Mouse (Mus musculus): ENCODE data around the gene Arv1. TPM values are rescaled to one million over a fixed set of nuclear protein-coding genes. Genes with fewer than 3 reads are reported as not detected.

The Arv1 gene
- polyA plus RNA-seq, 2 experiments: 4.2 to 6.0 TPM

DNA sequence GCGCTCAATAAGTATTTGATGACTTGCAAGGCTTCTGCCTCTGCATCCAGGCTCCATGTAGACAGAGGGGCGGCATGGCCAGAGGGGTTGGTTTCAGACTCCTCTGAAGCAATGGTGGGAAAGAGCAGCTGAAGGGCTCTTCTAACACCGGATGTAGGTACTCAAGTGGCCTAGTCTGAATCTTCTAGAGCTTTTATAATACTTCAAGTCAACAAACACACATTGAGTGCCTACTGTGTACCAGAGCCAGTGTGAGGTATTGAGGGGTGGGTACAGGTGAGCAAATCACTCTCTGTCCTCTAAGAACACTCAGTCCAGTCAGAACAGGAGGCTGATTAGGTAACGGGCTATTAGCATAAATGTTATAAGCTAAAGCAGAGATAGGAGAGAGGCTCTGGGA is 30.2 kb upstream of the Arv1 start:
- Histone ChIP-seq H3K27ac (no peak overlapping the region), H3K4me1 (replicated peaks; ENCODE audit: control insufficient read depth in 2 of 2, insufficient read depth in 2 of 2, low read length in 1 of 2) (no peaks in the 10 kb centered on the region), H3K27me3 (ENCODE audit: control insufficient read depth, insufficient read depth, low read length) (no peaks in the 10 kb centered on the region), H3K36me3 (replicated peaks; ENCODE audit: control insufficient read depth, insufficient read depth, low read depth) (0 out of 2 replicates have a peak, but pooled peaks cover 2% of the 10 kb centered on the region), H3K9ac (replicated peaks) (no peak overlapping the region), H3K4me2 (ENCODE audit: low read depth) (no peak overlapping the region), H3K4me3 (ENCODE audit: insufficient read depth in 1 of 2, low read depth in 2 of 2, low read length in 2 of 2) (no peak overlapping the region), H3K9me3 (ENCODE audit: control insufficient read depth, low read length) (no peaks in the 10 kb centered on the region)
- ATAC-seq (ENCODE audit: insufficient read depth) (no peak), DNase-seq (ENCODE audit: low read depth in 3 of 3, low spot score in 3 of 3) (no peak)
- TF ChIP-seq CTCF (IDR thresholded peaks at IDR 0.05; ENCODE audit: low read depth) (no peak), EP300 (IDR thresholded peaks at IDR 0.05; ENCODE audit: low read depth) (no peak)
- 77% methylated on average over 4 of the region's 4 CpGs for whole genome bisulfite sequencing (ENCODE audit: insufficient replicate concordance)

DNA sequence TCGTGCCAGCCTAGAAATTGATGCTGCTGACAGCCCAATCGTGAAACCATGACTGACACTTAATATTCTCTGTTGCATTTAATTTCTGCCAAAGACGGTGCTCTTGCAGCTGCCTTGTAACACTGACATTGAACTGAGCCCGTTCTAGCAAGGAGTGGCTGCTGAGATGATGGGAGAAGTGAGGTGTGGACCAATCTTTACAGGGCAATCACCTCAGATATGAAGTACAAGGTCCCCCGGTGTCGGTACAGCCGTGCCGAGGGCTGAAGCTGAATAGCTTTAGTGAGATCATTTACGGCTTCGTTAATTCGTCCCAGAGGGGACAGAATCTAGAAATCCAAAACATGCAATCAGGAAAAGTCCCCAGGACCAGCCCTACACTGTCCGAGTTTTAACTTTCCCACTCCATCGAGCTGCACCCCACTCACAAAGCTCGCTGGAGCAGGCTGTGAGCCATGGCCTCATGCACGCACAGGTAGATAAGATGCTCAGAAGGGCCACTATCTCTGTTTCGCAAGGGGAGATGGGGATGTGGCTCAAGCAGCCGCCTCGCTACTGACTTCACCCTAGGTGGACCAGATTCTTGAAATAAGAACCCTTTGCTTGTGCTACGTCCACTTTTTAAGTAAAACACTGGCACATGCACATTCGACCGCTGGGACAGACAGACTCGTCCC is 26.4 kb upstream of the Arv1 start:
- ATAC-seq (ENCODE audit: insufficient read depth) (no peak), DNase-seq (ENCODE audit: low read depth in 3 of 3, low spot score in 3 of 3) (no peak)
- no peaks in the 10 kb centered on the region for H3K27me3 ChIP-seq (ENCODE audit: control insufficient read depth, insufficient read depth, low read length)
- H3K36me3 ChIP-seq (replicated peaks; ENCODE audit: control insufficient read depth, insufficient read depth, low read depth): 0 out of 2 replicates have a peak, but pooled peaks cover 2% of the 10 kb centered on the region
- H3K4me3 ChIP-seq (ENCODE audit: insufficient read depth in 1 of 2, low read depth in 2 of 2, low read length in 2 of 2): no peak overlapping the region
- H3K9ac ChIP-seq (replicated peaks): no peak overlapping the region
- H3K4me2 ChIP-seq (ENCODE audit: low read depth): no peak overlapping the region
- WGBS (ENCODE audit: insufficient replicate concordance): 80% methylated on average over 22 of the region's 22 CpGs
- H3K9me3 ChIP-seq (ENCODE audit: control insufficient read depth, low read length): no peaks in the 10 kb centered on the region
- TF ChIP-seq EP300 (IDR thresholded peaks at IDR 0.05; ENCODE audit: low read depth) (no peak), CTCF (IDR thresholded peaks at IDR 0.05; ENCODE audit: low read depth) (no peak)
- H3K4me1 ChIP-seq (replicated peaks; ENCODE audit: control insufficient read depth in 2 of 2, insufficient read depth in 2 of 2, low read length in 1 of 2): no peaks in the 10 kb centered on the region
- no peak overlapping the region for H3K27ac ChIP-seq

DNA sequence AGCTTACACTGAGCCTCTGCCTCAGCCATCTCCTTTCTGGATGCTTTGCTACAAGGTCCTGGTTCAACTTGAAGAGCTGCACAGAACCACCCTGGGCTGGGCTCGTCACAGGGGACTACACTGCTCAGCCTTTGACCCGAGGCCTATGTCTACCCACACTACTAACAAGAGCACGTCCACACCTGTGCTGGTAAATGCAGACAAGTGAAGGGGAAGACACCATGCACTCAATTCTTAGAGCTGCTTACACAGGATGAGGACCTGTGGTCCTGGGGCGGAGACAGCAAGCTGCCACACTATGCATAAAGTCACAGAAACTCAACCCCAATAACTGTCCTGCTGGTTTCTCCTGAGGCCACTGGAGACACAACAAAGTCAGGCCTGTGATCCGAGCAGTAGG is 21.7 kb upstream of the Arv1 start:
- H3K27me3 ChIP-seq (ENCODE audit: control insufficient read depth, insufficient read depth, low read length): no peaks in the 10 kb centered on the region
- H3K27ac ChIP-seq: no peak overlapping the region
- H3K9ac ChIP-seq (replicated peaks): no peak overlapping the region
- ATAC-seq (ENCODE audit: insufficient read depth) (no peak), DNase-seq (ENCODE audit: low read depth in 3 of 3, low spot score in 3 of 3) (no peak)
- H3K9me3 ChIP-seq (ENCODE audit: control insufficient read depth, low read length): no peaks in the 10 kb centered on the region
- H3K4me3 ChIP-seq (ENCODE audit: insufficient read depth in 1 of 2, low read depth in 2 of 2, low read length in 2 of 2): no peak overlapping the region
- no peaks in the 10 kb centered on the region for H3K4me1 ChIP-seq (replicated peaks; ENCODE audit: control insufficient read depth in 2 of 2, insufficient read depth in 2 of 2, low read length in 1 of 2)
- TF ChIP-seq EP300 (IDR thresholded peaks at IDR 0.05; ENCODE audit: low read depth) (no peak), CTCF (IDR thresholded peaks at IDR 0.05; ENCODE audit: low read depth) (no peak)
- H3K4me2 ChIP-seq (ENCODE audit: low read depth): no peak overlapping the region
- WGBS (ENCODE audit: insufficient replicate concordance): 73% methylated on average over 5 of the region's 5 CpGs
- H3K36me3 ChIP-seq (replicated peaks; ENCODE audit: control insufficient read depth, insufficient read depth, low read depth): no peaks in the 10 kb centered on the region; the same call in 1 of the 2 replicates

DNA sequence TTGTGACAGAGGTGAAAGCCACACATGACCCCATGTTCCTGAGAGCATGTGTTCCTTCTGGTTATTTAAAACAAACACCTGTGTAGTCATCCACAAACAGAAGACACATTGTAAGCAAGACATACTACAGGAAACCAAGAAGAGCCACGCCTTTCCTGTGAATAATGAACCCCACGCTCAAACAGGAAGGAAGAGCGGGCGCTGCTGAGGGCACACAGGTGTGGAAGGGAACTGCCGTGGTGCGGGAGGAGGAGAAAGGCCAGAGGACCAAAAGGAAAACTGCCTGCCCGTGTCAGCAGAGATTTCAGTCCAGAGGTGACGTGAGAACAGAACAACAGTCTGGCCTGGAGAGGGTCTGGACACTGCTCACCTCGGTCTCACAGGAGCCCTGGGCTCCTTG is 20.9 kb upstream of the Arv1 start:
- no peaks in the 10 kb centered on the region; the same call in 1 of the 2 replicates for H3K36me3 ChIP-seq (replicated peaks; ENCODE audit: control insufficient read depth, insufficient read depth, low read depth)

DNA sequence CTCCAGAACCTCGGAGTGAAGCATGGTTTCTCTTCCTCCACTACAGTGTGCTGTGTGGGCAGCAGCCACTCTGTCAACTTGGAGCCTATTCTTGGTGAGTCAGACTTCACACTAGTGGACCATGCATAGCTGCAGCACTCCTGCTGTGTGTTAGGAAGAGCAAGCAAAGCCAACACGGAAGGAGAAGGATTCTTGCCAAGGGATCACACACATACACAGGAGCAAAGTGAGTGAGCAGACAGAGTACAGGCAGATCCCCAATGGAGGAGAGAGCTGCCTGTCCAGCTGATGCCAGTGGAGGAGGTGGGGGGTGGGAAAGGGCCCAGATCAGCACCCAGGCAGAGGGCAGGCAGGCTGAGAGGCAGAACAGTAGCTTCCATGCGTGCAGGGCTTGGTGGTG is 19.8 kb upstream of the Arv1 start:
- DNase-seq (ENCODE audit: low read depth in 3 of 3, low spot score in 3 of 3): no peak
- Histone ChIP-seq H3K27ac (no peak overlapping the region), H3K4me1 (replicated peaks; ENCODE audit: control insufficient read depth in 2 of 2, insufficient read depth in 2 of 2, low read length in 1 of 2) (no peaks in the 10 kb centered on the region), H3K9ac (replicated peaks) (no peak overlapping the region), H3K4me2 (ENCODE audit: low read depth) (no peak overlapping the region), H3K4me3 (ENCODE audit: insufficient read depth in 1 of 2, low read depth in 2 of 2, low read length in 2 of 2) (no peak overlapping the region), H3K36me3 (replicated peaks; ENCODE audit: control insufficient read depth, insufficient read depth, low read depth) (no peaks in the 10 kb centered on the region; the same call in 1 of the 2 replicates), H3K27me3 (ENCODE audit: control insufficient read depth, insufficient read depth, low read length) (no peaks in the 10 kb centered on the region), H3K9me3 (ENCODE audit: control insufficient read depth, low read length) (no peaks in the 10 kb centered on the region)
- 74% methylated on average over 3 of the region's 3 CpGs for WGBS (ENCODE audit: insufficient replicate concordance)
- TF ChIP-seq CTCF (IDR thresholded peaks at IDR 0.05; ENCODE audit: low read depth): no peak
- no peak for ATAC-seq (ENCODE audit: insufficient read depth)

More for the DNA sequence above, 20.9 kb upstream of the Arv1 start:
- DNase-seq (ENCODE audit: low read depth in 3 of 3, low spot score in 3 of 3): no peak
- ATAC-seq (ENCODE audit: insufficient read depth): no peak
- H3K4me3 ChIP-seq (ENCODE audit: insufficient read depth in 1 of 2, low read depth in 2 of 2, low read length in 2 of 2): no peak overlapping the region
- TF ChIP-seq EP300 (IDR thresholded peaks at IDR 0.05; ENCODE audit: low read depth) (no peak), CTCF (IDR thresholded peaks at IDR 0.05; ENCODE audit: low read depth) (no peak)
- no peaks in the 10 kb centered on the region for H3K4me1 ChIP-seq (replicated peaks; ENCODE audit: control insufficient read depth in 2 of 2, insufficient read depth in 2 of 2, low read length in 1 of 2)
- 48% methylated on average over 9 of the region's 9 CpGs for WGBS (ENCODE audit: insufficient replicate concordance)
- H3K4me2 ChIP-seq (ENCODE audit: low read depth): no peak overlapping the region
- H3K27me3 ChIP-seq (ENCODE audit: control insufficient read depth, insufficient read depth, low read length): no peaks in the 10 kb centered on the region
- no peaks in the 10 kb centered on the region for H3K9me3 ChIP-seq (ENCODE audit: control insufficient read depth, low read length)
- H3K27ac ChIP-seq: no peak overlapping the region
- no peak overlapping the region for H3K9ac ChIP-seq (replicated peaks)
